Mouse (Mus musculus) hindbrain, embryonic 13.5 days (tissue): ENCODE results near the gene Ticam1. TPM values are rescaled to one million over a fixed set of nuclear protein-coding genes. Genes with fewer than 3 reads are reported as not detected.

Experiments used
- ATAC-seq: fragments of 200-750 bp; cut with Nextera tagmentation; 2 replicates; pipeline ENCODE4 v1.8.0; 2017; ENCODE audit warnings: moderate TSS enrichment; ENCODE audit not compliant: low FRiP score
- H3K27ac ChIP-seq: fragments of 300-500 bp; sonication (generic); 2 replicates; pipeline ENCODE4 v1.5.1; 2015; ENCODE audit warnings: inconsistent platforms, mild to moderate bottlenecking, moderate library complexity
- H3K27me3 ChIP-seq: fragments of 300-500 bp; sonication (generic); 2 replicates; pipeline ENCODE4 v1.6.1; 2015; ENCODE audit warnings: mild to moderate bottlenecking, inconsistent platforms
- H3K36me3 ChIP-seq: fragments of 300-500 bp; sonication (generic); 2 replicates; pipeline ENCODE4 v1.6.1; 2015; ENCODE audit warnings: mild to moderate bottlenecking, inconsistent platforms
- H3K4me1 ChIP-seq: fragments of 300-500 bp; sonication (generic); replicated peaks from 2 replicates; pipeline ENCODE4 v1.6.1; 2015; ENCODE audit warnings: inconsistent platforms
- H3K4me2 ChIP-seq: fragments of 300-500 bp; sonication (generic); 2 replicates; pipeline ENCODE4 v1.6.1; 2015; ENCODE audit warnings: inconsistent platforms, mild to moderate bottlenecking, moderate library complexity
- H3K4me3 ChIP-seq: fragments of 300-500 bp; sonication (generic); 2 replicates; pipeline ENCODE4 v1.5.1; 2015; ENCODE audit warnings: mild to moderate bottlenecking, inconsistent platforms
- H3K9ac ChIP-seq: fragments of 300-500 bp; sonication (generic); 2 replicates; pipeline ENCODE4 v1.6.1; 2015; ENCODE audit warnings: mild to moderate bottlenecking, inconsistent platforms
- H3K9me3 ChIP-seq: fragments of 300-500 bp; sonication (generic); 2 replicates; pipeline ENCODE4 v1.6.1; 2016; ENCODE audit warnings: inconsistent platforms
- WGBS: fragments of 180-500 bp; shearing (Covaris S2); methylation state at CpG from one replicate; pipeline ENCODE4 v1.1.7; 2015; 5-methylcytosine and 5-hydroxymethylcytosine counted together
- polyA plus RNA-seq: library from polyadenylated mRNA; unstranded; fragments of >200 nt; fragmentation: Nextera tagmentation; extraction: Ambion mirVana; gene quantifications from 2 replicates; pipeline ENCODE4 v1.2.1, GENCODE M21; 2015

Ticam1 gene
- 1.3 and 1.4 TPM in 2 replicates for polyA plus RNA-seq

- Histone ChIP-seq H3K4me1 (peaks cover 16% of the 10 kb centered on the region), H3K36me3 (peaks cover 8% of the 10 kb centered on the region), H3K27me3 (no peaks in the 10 kb centered on the region), H3K9ac (peak within 1 kb of the TSS; percentile 70), H3K4me2 (peak within 1 kb of the TSS; percentile 67), H3K4me3 (peak within 1 kb of the TSS; percentile 44), H3K9me3 (no peaks in the 10 kb centered on the region), H3K27ac (peak within 1 kb of the TSS; percentile 70)
- 10% methylated on average over 18 of the region's 21 CpGs for WGBS
- peak; percentile 79 for ATAC-seq
These were observed at the start of gene Ticam1 for GRCm38 (mm10) chr17:56276643-56277566. Gene Ticam1 (minus strand): TSS chr17:56276786.

- Histone ChIP-seq H3K36me3 (0 out of 2 replicates have a peak, but pooled peaks cover 8% of the 10 kb centered on the region), H3K27ac (peak within 1 kb of the TSS; percentile 97), H3K9ac (peak within 1 kb of the TSS; percentile 92), H3K9me3 (no peaks in the 10 kb centered on the region), H3K4me3 (peak within 1 kb of the TSS; percentile 79), H3K4me2 (peak within 1 kb of the TSS; percentile 83), H3K27me3 (no peaks in the 10 kb centered on the region), H3K4me1 (peaks cover 39% of the 10 kb centered on the region)
- WGBS: 1% methylated on average over 57 of the region's 57 CpGs
- peak; percentile 100 for ATAC-seq
These were observed 49.0 kb upstream of the Ticam1 start, which contains the start of gene Kdm4b for GRCm38 (mm10) chr17:56325450-56326152. Gene Kdm4b (plus strand): TSS chr17:56326062.

- no peak overlapping the region for H3K4me3 ChIP-seq
- H3K27ac ChIP-seq: no peak overlapping the region
- WGBS: 73% methylated on average over 3 of the region's 3 CpGs
- no peak for ATAC-seq
- peaks cover 15% of the 10 kb centered on the region; the same call in 1 of the 2 replicates for H3K36me3 ChIP-seq
- H3K4me2 ChIP-seq: no peak overlapping the region
- no peaks in the 10 kb centered on the region for H3K27me3 ChIP-seq
- no peaks in the 10 kb centered on the region for H3K9me3 ChIP-seq
- no peak overlapping the region for H3K9ac ChIP-seq
- H3K4me1 ChIP-seq: peaks cover 27% of the 10 kb centered on the region
These were observed 47.8 kb upstream of the Ticam1 start for GRCm38 (mm10) chr17:56324419-56324818.

GRCm38 (mm10) chr17:56309191-56309945 lies 32.8 kb upstream of the Ticam1 start:
- 91% methylated on average over 15 of the region's 15 CpGs for WGBS
- Histone ChIP-seq H3K27me3 (no peaks in the 10 kb centered on the region), H3K4me2 (no peak overlapping the region), H3K9me3 (no peaks in the 10 kb centered on the region), H3K36me3 (peaks cover 7% of the 10 kb centered on the region; the same call in 1 of the 2 replicates), H3K4me3 (no peak overlapping the region), H3K27ac (no peak overlapping the region), H3K4me1 (peaks cover 27% of the 10 kb centered on the region), H3K9ac (no peak overlapping the region)
- no peak for ATAC-seq

GRCm38 (mm10) chr17:56308088-56308487 lies 31.5 kb upstream of the Ticam1 start:
- Histone ChIP-seq H3K4me1 (peaks cover 34% of the 10 kb centered on the region), H3K27ac (no peak overlapping the region), H3K27me3 (peaks cover 5% of the 10 kb centered on the region; the same call in 1 of the 2 replicates), H3K4me3 (no peak overlapping the region), H3K9ac (no peak overlapping the region), H3K4me2 (no peak overlapping the region), H3K36me3 (peaks cover 7% of the 10 kb centered on the region; the same call in 1 of the 2 replicates), H3K9me3 (no peaks in the 10 kb centered on the region)
- WGBS: 90% methylated on average over 6 of the region's 6 CpGs
- no peak for ATAC-seq

- Histone ChIP-seq H3K4me1 (peaks cover 39% of the 10 kb centered on the region), H3K9ac (no peak overlapping the region)
- 77% methylated on average over 8 of the region's 8 CpGs for WGBS
These were observed 29.2 kb upstream of the Ticam1 start for GRCm38 (mm10) chr17:56305826-56306225.

GRCm38 (mm10) chr17:56305156-56305555 lies 28.6 kb upstream of the Ticam1 start:
- H3K4me3 ChIP-seq: peak overlapping the region; percentile 74
- peaks cover 39% of the 10 kb centered on the region for H3K4me1 ChIP-seq
- no peak for ATAC-seq
- peaks cover 7% of the 10 kb centered on the region; the same call in 1 of the 2 replicates for H3K36me3 ChIP-seq
- 31% methylated on average over 9 of the region's 9 CpGs for WGBS
- H3K27ac ChIP-seq: no peak overlapping the region
- no peaks in the 10 kb centered on the region for H3K9me3 ChIP-seq
- H3K27me3 ChIP-seq: peaks cover 7% of the 10 kb centered on the region; the same call in 1 of the 2 replicates
- H3K4me2 ChIP-seq: peak overlapping the region; percentile 87
- H3K9ac ChIP-seq: peak overlapping the region; percentile 74

More at GRCm38 (mm10) chr17:56305826-56306225, 29.2 kb upstream of the Ticam1 start:
- Histone ChIP-seq H3K4me3 (no peak overlapping the region), H3K9me3 (no peaks in the 10 kb centered on the region), H3K36me3 (peaks cover 7% of the 10 kb centered on the region; the same call in 1 of the 2 replicates), H3K27me3 (peaks cover 7% of the 10 kb centered on the region; the same call in 1 of the 2 replicates), H3K27ac (no peak overlapping the region), H3K4me2 (peak overlapping the region; percentile 87; the same call in 1 of the 2 replicates)
- no peak for ATAC-seq

- peak overlapping the region; percentile 74 for H3K4me3 ChIP-seq
- peaks cover 39% of the 10 kb centered on the region for H3K4me1 ChIP-seq
- H3K9me3 ChIP-seq: no peaks in the 10 kb centered on the region
- H3K27ac ChIP-seq: no peak overlapping the region
- WGBS: 15% methylated on average over 11 of the region's 11 CpGs
- peak overlapping the region; percentile 87 for H3K4me2 ChIP-seq
- no peak for ATAC-seq
- H3K9ac ChIP-seq: peak overlapping the region; percentile 74
- peaks cover 7% of the 10 kb centered on the region; the same call in 1 of the 2 replicates for H3K27me3 ChIP-seq
- peaks cover 5% of the 10 kb centered on the region; the same call in 1 of the 2 replicates for H3K36me3 ChIP-seq
These were observed 28.1 kb upstream of the Ticam1 start for GRCm38 (mm10) chr17:56304718-56305117.

- Histone ChIP-seq H3K4me1 (peaks cover 39% of the 10 kb centered on the region), H3K27ac (0 out of 2 replicates have a peak overlapping the region, but pooled peaks have one; percentile 30)
- under 1% methylated on average over 68 of the region's 68 CpGs for WGBS
These were observed 27.4 kb upstream of the Ticam1 start for GRCm38 (mm10) chr17:56303847-56304586.

GRCm38 (mm10) chr17:56303160-56303846 lies 26.7 kb upstream of the Ticam1 start, which contains the start of gene Uhrf1:
Gene Uhrf1 (plus strand): TSS chr17:56303321.
- ATAC-seq: peak; percentile 45
- Histone ChIP-seq H3K4me1 (peaks cover 39% of the 10 kb centered on the region), H3K4me2 (peak within 1 kb of the TSS; percentile 87), H3K9me3 (no peaks in the 10 kb centered on the region), H3K27ac (0 out of 2 replicates have a peak within 1 kb of the TSS, but pooled peaks have one; percentile 30), H3K27me3 (peaks cover 7% of the 10 kb centered on the region; the same call in 1 of the 2 replicates), H3K4me3 (peak within 1 kb of the TSS; percentile 74), H3K9ac (peak within 1 kb of the TSS; percentile 74), H3K36me3 (no peaks in the 10 kb centered on the region)
- under 1% methylated on average over 43 of the region's 43 CpGs for WGBS

More at GRCm38 (mm10) chr17:56303847-56304586, 27.4 kb upstream of the Ticam1 start:
- Histone ChIP-seq H3K27me3 (peaks cover 7% of the 10 kb centered on the region; the same call in 1 of the 2 replicates), H3K4me2 (peak overlapping the region; percentile 87), H3K36me3 (no peaks in the 10 kb centered on the region), H3K9ac (peak overlapping the region; percentile 74), H3K9me3 (no peaks in the 10 kb centered on the region), H3K4me3 (peak overlapping the region; percentile 74)
- peak; percentile 95 for ATAC-seq
